Mouse (Mus musculus) urinary bladder, postnatal 14 days (tissue): ENCODE results near the gene Ttll11.
A peak's percentile ranks its signal among the peaks of the same experiment; 100 is the strongest.

ENCODE experiments used
- DNase-seq: peaks from one replicate; pipeline ENCODE4 v3.0.0; 2021; ENCODE audit warnings: low spot score

The Ttll11 gene

DNA sequence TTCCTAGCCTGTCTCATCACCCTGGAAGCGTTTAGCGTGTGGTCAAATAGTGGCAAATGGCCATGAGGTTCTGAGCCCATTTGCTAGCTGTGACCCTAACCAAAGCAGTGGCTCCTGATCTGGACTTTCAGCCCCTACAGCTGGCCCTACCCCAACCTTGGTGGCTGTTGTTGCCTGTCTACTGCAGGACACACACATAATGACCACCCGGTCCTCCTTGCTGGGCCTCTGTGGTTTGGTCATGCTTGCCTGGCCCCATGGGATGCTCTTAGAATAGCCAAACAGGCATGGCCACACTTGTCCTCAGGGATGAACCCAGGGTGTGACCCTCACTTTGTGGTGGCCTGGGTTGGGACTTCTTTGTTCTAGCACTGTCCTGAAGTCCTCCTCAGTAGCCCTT, 80.0 kb downstream of the Ttll11 start:
- DNase-seq = no peak

DNA sequence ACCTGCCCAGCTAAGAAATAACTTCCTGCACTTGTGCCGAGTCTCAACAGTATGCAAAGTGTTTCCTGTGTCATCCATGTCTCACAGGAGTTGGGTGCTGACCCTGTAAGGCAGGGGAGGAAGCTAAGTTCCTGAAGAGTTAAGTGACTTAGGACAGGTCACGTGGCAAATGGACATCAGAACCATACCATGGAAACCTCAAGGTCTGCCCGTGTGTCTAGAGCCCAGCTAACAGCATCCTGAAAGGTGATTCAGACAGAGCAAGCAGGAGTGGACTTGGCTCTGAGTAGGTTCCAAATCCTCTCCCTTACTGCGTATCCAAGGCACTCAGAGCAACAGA, 80.6 kb downstream of the Ttll11 start:
- DNase-seq = no peak

DNA sequence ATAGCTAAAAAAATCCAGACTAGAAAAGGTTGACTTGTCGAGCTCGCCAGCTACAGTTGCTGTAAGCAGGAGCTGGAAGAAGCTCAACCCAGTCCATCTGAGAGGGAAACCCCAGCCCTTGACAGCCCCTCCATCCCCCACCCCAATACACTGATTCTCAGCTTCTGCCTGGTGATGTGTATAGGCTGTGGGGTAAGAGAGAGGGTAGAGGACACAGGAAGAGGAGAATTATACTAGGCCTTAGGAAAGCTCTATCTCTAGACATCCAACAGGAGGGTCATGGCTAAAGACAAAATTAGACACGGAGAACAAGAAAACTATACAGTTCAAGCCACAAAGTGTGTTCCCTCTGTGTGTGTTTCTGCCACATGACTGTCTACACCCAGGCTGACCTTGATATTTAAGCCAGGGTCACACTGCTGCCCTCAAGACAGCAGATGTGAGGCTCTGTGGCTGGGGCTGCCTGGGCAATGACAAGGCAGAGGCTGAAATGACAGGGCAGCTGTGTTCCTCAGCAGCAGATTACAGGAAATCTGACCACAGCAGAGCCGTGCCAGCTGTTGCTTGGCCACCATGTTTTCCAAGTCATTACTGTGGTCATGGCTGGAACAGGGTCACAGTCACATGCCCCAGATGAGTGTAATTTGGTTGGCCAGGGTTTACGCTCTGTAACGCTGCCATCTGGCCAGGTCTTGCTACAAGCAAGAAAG, 81.1 kb downstream of the Ttll11 start:
- peak; percentile 22 for DNase-seq

DNA sequence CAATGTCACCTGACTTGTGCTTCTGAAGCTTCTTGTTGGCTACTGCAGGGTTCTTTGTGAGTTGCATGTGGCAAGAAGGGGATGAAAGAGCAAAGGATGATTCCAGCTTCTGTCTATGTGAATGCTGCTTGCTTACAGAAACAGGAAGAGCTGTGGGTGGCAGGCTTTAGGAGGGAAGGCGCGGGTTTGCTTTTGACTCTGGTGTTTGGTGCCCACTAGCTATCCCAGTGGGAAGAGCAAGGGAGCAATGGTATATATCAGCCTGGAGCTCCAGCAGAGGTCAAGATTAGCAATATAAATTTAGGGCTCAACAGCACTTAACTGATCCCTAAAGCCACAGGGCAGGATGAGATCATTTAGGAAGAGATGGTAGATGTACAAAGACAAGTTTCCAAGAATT, 82.6 kb downstream of the Ttll11 start:
- no peak for DNase-seq

DNA sequence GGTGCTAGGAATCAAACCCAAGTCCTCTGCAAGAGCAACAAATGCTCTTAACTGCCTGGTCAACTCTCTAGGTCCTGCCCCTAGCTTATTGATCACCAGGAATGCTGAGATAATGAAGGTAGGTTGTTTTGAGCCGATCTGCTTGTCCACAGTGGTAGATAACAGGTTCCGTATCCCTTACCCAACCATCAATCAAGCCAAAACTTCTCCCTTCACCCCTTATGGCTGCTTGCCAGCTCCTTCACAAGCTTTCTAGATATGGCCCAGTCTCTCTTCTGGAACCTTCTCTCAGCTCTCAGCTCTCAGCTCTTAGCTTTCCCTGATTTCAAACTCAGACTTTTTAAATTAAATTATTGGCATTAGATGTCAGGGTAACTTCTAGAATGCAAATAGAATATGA, 85.2 kb downstream of the Ttll11 start:
- DNase-seq = no peak

DNA sequence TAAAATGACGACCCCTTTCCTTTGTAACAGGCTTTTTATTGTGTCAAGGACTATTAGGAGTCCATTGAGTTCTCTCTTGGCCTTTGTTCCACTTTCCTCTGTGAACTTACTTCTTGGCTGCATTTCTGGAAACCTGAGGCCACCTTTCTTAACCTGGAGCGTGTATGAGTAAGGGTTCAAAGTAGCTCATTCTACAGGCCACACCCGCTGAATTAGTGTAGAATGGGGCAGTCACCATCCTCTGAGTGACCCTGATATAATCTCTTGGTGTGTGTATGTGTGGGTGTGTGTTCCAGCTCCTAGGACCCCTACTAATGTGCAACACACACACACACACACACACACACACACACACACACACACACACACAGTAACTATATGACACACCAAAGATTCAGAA, 89.1 kb downstream of the Ttll11 start:
- DNase-seq = no peak

DNA sequence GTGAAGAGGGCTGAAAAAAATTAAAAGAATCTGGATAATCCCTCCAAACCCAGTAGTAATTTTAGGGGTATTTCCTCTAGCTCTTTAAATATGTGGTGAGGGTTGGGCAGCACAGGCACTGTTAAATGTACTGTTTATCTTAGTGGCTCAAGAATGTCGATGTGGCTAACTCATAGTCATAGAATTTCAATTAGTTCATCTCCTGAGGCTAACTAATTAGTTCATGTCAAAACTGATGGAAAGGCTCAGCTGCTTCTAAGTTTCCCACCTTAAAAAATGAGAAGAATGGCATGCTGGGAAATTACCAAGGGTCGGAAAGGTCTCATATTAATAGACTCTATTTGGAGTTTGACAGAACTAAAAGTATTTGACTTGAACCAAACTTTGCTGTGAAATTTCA, 89.9 kb downstream of the Ttll11 start:
- no peak for DNase-seq

DNA sequence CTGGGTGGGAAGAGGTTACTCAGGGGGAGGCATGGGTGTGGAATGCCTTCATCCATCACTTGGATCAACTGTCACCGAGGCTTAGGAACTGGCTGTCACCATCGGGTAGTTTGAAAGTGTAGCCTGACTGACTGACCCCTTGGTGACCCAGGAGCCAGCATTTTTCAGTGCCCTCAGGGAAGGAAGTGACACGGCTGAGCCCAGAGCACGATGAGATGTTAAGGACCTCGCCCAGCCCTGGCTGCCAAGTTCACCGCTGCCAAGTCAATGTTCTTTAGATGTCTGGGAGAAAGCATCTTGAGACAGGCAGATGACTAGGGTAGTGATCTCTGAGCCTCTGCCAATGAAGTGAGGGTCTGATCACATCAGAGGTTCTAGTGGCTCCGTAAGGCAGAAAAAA, 95.4 kb downstream of the Ttll11 start:
- no peak for DNase-seq

DNA sequence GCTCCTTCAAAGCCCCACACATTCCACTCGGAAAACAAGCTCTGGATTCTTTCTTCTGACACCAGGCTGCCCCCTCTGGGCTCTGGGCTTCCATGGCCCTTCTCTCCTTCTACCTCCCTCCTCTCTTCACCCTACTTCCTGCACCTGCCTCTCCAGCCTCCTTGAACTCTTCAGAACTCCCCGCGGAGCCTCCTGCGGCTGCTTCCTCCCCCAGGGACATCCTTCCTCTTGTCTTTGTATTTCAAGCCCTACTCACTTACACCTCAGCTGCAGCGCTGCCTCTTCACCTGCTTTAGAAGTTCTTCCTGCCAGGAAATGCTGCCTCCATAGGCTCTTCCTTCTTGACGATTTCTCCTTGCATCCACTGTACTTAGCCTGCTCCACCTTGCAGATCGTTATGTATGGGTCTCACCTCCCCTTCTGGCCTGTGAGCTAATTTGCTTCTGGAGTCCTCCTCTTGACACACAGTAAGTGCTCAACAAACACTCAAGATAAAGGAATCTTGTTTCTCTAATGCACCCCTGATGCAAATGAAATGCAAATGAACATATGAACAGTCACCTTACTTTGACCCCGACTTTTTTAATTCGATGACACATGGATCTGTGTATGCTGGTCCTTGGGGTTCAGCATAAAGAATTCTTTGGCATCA, 97.3 kb downstream of the Ttll11 start:
- DNase-seq = no peak

DNA sequence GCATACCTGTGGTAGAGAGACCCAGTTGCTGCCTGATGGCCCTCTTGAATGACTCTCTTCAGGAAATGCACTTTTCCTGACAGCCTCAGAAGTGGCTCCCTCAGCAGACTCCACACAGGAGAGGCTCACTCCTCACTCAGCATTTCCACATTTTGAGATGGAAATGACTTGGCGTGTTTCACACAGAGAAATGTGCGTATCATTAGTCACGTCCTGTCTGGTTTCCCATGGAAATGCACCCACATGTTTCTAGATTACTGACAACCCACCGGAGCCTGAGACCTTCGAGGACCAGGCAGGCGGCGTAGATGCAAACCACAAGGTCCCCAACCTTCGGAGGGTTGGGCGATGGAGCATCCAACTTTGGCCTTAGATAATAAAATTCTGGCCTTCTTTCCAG, 97.8 kb downstream of the Ttll11 start:
- DNase-seq = no peak

DNA sequence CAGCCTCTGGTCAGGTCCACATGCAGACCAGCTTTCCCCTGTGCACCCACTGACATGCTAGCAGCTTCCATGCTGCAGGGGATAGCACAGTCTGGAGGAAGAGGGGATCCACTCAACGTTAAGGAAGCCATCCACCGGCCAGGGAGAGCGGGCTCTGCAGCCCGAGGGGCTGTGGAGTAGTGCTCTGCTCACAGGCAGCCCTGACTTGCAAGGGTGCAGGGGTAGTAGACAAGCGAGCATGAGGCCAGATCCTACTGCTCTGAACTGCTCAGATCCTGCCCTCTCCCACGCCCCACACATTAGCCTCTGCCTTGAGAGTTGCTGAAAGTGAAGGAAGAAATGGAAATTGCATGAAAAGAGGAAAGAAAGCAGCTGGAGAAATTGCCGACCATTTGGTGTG, 99.4 kb downstream of the Ttll11 start:
- no peak for DNase-seq

DNA sequence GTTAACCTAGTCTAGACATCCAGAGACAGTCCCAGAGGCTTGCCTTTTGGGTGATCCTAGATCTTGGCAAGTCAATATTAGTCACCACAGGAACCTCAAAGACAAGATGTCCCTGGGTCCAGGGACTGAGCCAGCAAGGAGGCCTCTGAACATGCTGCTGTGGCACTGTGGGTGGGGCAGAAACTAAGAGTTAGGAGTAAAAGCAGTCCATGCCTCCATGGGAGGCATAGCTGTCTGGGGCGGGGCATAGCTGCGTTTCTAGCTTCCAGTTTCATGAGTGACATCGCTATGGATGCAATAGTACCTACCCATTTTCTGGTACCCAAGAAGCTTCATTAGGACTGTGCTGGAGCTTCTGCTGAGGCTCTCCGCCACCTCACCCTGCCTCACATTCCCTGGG, 99.8 kb downstream of the Ttll11 start:
- no peak for DNase-seq

DNA sequence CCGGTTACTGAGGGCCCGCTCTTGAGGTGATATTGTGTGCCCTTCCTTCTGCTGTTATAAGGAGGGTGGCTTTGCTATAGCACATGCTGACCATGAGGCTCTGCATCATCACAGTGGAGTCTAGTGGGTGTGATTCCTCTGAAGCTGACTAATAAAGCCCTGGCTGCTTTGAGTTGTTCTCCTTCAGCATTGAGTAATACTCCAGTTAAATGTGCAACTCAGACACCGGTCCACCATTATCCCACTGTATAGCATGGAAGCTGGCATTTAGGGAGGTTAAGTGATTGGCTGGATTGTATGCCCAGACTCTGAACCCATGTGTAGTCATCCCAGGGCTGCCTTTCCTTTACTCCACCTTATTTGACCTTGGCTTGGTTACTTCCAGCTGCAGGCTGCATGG, 101.2 kb downstream of the Ttll11 start:
- no peak for DNase-seq

DNA sequence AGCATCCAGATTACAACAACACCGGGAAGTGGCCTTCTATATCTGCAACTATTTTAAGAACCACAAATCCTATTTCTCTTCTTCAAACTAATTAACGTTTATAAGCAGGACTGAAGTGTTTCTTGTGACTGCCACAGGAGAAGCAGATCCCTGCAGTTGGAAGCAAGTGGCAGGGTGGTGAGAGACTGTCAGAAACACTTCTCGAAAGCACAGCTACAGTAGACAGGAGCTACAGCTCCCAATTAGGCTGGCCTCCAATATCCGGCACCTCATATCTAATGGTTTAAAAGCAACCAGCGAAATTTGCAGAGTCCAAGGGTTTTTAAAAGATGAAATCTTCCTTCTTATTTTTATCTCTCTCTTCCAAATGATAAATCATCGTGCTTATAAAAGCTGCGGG, 104.1 kb downstream of the Ttll11 start:
- DNase-seq = no peak

DNA sequence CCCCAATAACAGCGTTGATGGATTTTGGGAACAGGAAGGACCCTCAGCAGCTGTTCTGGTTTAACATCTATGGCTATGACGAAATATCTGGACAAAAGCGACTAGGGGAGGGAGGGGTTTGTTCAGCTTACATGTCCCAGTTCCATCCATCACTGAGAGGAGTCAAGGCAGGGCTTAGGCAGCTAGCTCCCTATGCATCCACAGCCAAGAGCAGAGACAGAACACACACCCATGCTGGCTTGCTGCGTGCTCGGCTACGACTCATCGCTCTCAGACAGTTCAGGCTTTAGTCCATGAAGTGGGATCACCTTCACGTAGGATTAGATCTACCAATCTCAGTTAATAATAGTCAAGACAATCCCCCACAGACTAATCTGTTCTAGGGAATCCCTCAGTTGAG, 105.3 kb downstream of the Ttll11 start:
- no peak for DNase-seq

DNA sequence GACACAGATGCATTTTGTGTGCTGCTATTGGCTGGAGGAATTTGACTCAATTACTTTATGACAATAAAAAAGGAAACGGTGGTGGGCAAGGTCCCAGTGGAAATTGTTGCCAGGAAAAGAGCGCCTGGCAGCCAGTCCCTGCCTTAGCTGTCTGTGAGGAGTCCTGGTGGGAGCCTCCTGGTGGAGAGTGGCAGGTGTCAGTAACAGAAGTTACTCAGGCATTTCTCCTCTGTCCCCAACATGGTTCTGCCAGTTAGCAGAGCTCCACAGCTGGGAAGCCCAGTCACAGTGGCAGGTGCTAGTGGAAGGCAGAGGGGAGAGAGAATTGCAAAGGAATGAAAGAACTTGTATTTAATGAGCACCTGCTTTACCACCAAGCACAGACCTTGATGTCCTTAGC, 110.5 kb downstream of the Ttll11 start:
- no peak for DNase-seq

DNA sequence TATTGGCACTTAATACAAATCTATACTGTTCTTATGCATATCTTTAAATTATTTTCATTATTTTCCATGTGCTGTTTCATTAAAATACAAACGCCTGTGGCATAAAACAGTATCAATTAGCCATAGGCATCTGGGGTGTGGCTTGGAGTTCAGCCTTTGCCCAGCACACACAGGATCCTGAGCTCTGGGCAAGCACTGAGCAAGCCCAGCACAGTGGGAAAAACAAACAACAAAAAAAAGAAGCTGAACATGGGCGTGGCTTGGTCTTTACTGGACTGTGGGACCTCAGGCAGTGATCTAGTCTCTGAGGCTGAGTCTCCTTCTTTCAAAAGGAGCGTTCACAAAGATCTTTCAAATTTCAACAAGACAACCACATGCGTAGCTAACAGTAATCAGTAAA, 116.4 kb downstream of the Ttll11 start:
- DNase-seq = no peak

DNA sequence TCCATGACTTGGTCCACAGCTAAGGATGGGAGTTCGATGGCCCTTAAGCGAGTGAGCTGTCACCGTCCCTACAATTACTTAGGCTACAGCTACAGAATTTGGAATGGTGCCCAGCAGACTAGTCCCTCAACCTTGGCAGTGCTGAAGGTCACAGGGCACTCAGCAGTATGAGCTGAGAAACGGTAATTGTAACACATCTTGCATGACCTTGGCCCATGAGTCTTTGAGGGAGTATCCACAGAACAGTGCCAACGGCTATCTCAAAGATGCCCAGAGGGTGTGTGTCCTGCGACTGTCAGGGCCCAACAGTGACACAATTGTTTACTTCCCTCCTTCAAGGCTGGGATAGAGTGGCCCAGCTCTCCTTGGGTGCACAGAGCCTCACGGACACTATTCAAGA, 118.5 kb downstream of the Ttll11 start:
- DNase-seq = no peak

DNA sequence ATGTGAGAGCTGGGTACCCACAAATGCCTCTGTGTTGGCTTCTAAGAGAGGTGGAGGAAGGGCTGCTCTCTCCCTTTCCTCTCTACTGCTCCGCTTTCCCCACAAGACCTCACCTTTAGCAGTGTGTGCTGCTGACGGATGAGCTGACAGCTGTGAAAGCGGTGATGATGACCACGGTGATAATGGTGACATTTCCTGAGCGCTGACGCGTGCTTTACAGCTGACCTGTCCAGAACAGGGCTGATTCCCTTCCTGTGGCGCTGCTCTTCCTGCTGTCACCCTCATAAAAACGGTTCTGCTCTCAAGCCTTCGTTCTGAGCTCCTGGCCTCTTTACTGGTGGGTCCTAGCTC, 119.3 kb downstream of the Ttll11 start:
- no peak for DNase-seq

DNA sequence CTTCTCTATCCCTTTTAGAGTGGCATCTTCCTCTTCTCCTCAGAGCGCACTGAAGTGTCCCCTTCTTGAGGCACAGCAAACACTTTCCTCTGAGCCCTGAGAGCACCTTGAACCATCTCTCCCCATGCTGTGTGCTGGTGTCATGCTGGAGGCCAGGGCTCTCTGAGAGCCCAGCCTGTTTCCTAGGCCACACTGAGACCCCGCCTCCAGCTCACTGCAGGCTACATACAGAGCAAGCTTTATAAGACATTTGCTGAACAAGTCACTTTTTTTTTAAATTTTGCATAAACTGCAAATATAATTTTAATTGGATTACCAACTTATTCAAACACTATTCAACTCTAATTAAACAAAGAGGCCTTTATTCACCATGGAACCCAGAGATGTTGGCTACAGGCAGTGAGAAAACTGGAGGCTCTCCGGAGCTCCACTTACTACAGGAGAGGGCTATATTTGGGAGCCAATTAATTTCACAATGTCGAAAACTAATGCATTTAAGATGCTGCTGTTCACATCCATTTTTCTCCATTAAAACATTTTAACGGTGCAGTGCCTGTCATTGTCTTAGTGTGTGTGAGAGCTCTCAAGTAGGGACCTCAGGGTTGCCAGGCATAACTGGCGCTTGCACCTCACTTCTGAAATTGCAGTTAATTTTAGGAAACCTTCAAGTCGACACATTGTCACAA, 119.9 kb downstream of the Ttll11 start:
- no peak for DNase-seq

DNA sequence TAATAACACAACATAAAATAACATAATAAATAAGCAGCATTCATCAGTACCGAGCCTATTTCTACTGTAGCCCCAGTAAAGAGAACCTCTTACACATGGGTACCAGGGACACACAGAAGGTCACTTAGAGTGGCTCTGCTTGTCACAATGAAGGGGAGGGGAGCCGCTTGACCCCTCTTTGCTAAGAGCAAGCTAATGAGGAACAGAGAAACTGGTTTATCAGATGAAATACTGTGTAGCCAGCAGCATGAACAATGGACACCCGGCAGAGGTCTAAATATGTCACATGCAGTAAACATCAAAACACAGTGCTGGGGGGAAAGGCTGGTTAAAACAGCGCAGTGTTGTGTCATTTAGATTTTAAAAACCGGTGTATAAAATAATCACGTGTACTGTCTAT, 121.4 kb downstream of the Ttll11 start:
- no peak for DNase-seq

DNA sequence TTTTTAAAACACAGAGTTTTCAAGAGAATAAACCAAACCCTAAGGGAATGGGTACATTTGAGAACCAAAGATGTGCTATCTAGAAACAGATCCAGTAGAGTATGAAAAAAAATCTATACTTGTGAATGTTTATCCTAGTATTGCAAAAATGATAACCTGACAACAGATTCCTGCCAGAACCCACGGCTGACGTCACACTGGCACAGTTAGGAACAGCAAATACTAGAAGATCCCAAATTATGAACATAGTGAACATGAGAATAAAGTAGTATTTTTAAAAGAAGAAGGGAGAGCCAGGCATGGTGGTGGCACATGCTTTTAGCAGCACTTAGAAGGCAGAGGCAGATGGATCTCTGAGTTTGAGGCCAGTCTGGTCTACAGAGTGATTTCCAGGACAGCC, 122.8 kb downstream of the Ttll11 start:
- no peak for DNase-seq

DNA sequence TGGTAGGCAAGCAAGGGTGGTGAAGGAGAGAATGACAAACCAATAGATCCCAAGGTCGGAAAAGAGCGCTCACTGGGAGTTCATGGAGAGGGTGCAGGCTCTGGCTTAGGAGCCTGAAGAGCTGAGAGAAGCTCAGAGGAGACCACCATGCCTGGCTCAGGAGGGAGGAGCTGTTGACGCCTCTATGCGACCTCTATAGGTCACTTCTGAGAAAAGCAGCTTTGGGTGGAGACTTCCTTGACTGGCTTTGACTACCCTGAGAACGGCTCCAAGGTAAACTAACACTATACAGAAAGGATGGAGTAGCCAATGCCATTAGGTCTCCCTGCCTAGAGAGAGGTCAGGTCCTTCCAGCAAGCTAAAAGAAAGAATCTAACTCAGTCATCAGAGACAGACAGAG, 124.8 kb downstream of the Ttll11 start:
- no peak for DNase-seq

DNA sequence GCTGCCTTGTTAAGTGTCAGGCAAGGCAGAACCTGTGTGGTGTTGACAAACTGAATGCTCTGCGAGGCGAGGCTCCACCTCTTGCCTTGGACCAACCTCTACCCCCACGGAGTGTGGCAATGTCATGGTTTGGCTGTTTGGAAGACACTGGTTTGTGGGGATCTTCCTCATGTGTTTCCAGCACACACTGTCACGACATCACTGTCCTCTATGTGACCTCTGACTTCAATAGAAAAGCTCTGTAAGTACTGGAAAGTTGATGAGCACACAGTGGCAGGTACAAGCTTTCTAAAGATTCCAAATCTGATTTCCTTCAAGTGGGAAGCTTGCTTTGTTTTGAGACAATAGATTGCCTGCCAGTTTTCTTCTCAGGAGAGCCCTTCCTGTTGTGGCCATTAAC, 126.7 kb downstream of the Ttll11 start:
- no peak for DNase-seq
